Mouse (Mus musculus) layer of hippocampus, adult 18-20 months (tissue): Measurements from ENCODE around the gene Rptor. TPM values are rescaled to one million over a fixed set of nuclear protein-coding genes. Genes with fewer than 3 reads are reported as not detected.

Experiments
- DNase-seq, 2 experiments: peaks; one replicate each; pipeline ENCODE4 v3.0.0; 2022; ENCODE audit warnings: low spot score in 2 of 2
- total RNA-seq, 2 experiments: library from RNA; stranded (reverse); gene quantifications; 2 replicates each; pipeline ENCODE4 v1.2.3; 2021

Rptor gene
- total RNA-seq, 2 experiments from 2014 or later = 56.0 to 61.1 TPM

- no peak for DNase-seq
Observed at GRCm38 (mm10) chr11:119685910-119686659, 83.4 kb downstream of the Rptor start.

- DNase-seq = no peak
Observed at GRCm38 (mm10) chr11:119687316-119687715, 84.6 kb downstream of the Rptor start.

GRCm38 (mm10) chr11:119687966-119688365 lies 85.3 kb downstream of the Rptor start:
- DNase-seq = no peak

- DNase-seq = no peak
Observed at GRCm38 (mm10) chr11:119689936-119690335, 87.2 kb downstream of the Rptor start.

- no peak for DNase-seq
Observed at GRCm38 (mm10) chr11:119692196-119692910, 89.6 kb downstream of the Rptor start.

- no peak for DNase-seq
Observed at GRCm38 (mm10) chr11:119692911-119693261, 90.2 kb downstream of the Rptor start.

- DNase-seq = no peak
Observed at GRCm38 (mm10) chr11:119694146-119694860, 91.6 kb downstream of the Rptor start.

- DNase-seq = no peak
Observed at GRCm38 (mm10) chr11:119696401-119696800, 93.7 kb downstream of the Rptor start.

GRCm38 (mm10) chr11:119705381-119706066 lies 102.8 kb downstream of the Rptor start:
- no peak for DNase-seq

- no peak for DNase-seq
Observed at GRCm38 (mm10) chr11:119707259-119707658, 104.6 kb downstream of the Rptor start.

- DNase-seq = no peak
Observed at GRCm38 (mm10) chr11:119709239-119709638, 106.5 kb downstream of the Rptor start.

GRCm38 (mm10) chr11:119710338-119710737 lies 107.6 kb downstream of the Rptor start:
- DNase-seq = no peak

GRCm38 (mm10) chr11:119710822-119711221 lies 108.1 kb downstream of the Rptor start:
- no peak for DNase-seq

- DNase-seq = no peak
Observed at GRCm38 (mm10) chr11:119715437-119715836, 112.7 kb downstream of the Rptor start.

GRCm38 (mm10) chr11:119715841-119716596 lies 113.3 kb downstream of the Rptor start:
- no peak for DNase-seq

- DNase-seq = no peak
Observed at GRCm38 (mm10) chr11:119718115-119718514, 115.4 kb downstream of the Rptor start.

GRCm38 (mm10) chr11:119720101-119721048 lies 117.7 kb downstream of the Rptor start:
- DNase-seq = peak in 1 of 2 experiments; percentile 59

GRCm38 (mm10) chr11:119724709-119725108 lies 122.0 kb downstream of the Rptor start:
- DNase-seq = no peak

- DNase-seq = no peak
Observed at GRCm38 (mm10) chr11:119731382-119731781, 128.7 kb downstream of the Rptor start.
